Mouse (Mus musculus): ENCODE results near the gene Oprm1.

Gene Oprm1

GRCm38 (mm10) chr10:7049901-7050300 is 291.6 kb downstream of the Oprm1 start:
- no peak for DNase-seq

DNA sequence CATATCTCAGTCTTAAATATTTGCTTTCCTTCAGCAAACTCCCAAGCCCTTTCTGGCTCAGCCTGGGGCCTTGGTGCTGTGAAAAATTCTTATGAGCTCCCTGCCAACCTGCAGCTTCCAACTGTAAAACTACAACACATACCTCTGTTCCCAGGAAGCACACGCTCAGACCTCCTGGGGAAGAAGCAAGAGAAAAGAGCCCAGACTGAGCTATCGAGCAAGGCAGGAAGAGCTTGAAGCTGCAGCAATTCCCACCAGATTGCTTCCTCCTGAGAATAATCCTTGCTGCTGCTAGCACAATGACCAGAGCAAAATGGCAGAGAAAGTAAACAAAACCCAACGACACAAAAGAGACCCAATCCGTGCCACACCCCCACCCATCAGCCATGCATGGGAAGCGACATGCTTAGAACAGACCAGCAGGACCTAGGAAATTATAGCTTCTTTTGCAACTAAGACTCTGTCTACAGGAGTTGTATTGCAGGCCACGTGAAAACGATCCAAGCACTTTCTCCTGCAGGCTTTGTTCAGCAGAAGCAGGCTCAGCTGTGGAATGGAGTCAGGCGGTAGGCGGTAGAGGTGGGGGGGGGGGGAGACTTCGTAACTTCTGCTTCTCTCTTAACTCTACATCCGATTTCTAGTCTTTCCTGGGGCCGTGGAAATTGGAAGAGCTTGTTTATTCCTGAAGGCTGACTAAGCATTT is 294.2 kb downstream of the Oprm1 start, which contains the start of gene Ipcef1:
TSS of gene Ipcef1 (minus strand) at position 164 of the 703 bp plus-strand sequence.
- DNase-seq, result peak; percentile 39

DNA sequence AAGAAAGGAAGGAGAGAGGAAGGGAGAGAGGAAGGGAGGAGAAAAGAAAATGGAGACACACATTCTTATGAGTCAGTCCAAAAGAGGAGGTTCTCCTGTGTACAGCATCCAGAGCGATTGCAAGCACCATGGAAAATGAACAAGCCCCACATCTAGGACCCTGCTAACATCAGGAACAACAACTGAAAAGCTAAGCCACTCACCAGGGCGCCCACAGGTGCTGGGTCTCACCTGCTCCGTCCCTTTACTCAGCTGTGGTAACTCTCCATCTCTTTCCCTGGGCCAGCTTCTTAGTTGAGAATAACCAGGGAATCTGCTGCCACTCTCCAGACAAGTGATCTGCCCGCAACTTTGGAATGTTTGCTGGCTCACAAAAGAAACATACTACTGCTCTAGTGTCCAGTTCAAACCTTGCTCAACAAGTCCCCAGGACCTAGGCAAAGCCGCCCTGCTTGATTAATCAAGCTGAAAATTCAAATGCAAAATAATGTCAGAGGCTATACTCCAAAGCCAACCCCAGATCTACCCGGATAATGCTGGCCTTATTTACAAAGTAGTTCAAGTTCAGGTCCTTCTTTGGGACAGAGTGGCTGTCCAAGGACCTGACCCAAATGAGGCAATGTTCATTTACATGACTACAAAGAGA is 296.4 kb downstream of the Oprm1 start:
- no peak for DNase-seq

GRCm38 (mm10) chr10:7057546-7057945 is 299.2 kb downstream of the Oprm1 start:
- no peak for DNase-seq

- DNase-seq, result no peak
These were observed 302.0 kb downstream of the Oprm1 start for GRCm38 (mm10) chr10:7060326-7060725.

- no peak for DNase-seq
These were observed 304.7 kb downstream of the Oprm1 start for GRCm38 (mm10) chr10:7062993-7063392.

GRCm38 (mm10) chr10:7063752-7064457 is 305.6 kb downstream of the Oprm1 start:
- no peak for DNase-seq

DNA sequence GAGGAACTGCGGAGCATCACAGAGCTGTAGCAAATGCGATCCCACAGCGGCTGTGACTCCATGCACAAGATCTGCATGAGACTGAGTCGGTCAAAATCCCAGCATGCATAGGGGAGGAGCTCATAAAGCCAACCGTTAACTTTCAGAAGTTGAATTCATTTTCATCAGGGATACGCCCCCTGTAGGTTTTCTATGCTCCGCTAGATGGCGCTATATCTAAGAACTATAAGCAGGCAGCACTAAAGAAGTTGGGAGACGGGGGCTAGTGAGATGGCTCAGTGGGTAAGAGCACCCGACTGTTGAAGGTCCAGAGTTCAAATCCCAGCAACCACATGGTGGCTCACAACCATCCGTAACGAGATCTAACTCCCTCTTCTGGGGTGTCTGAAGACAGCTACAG is 310.3 kb downstream of the Oprm1 start:
- peak; percentile 22 for DNase-seq

GRCm38 (mm10) chr10:7069090-7069489 is 310.8 kb downstream of the Oprm1 start:
- DNase-seq, result no peak

DNA sequence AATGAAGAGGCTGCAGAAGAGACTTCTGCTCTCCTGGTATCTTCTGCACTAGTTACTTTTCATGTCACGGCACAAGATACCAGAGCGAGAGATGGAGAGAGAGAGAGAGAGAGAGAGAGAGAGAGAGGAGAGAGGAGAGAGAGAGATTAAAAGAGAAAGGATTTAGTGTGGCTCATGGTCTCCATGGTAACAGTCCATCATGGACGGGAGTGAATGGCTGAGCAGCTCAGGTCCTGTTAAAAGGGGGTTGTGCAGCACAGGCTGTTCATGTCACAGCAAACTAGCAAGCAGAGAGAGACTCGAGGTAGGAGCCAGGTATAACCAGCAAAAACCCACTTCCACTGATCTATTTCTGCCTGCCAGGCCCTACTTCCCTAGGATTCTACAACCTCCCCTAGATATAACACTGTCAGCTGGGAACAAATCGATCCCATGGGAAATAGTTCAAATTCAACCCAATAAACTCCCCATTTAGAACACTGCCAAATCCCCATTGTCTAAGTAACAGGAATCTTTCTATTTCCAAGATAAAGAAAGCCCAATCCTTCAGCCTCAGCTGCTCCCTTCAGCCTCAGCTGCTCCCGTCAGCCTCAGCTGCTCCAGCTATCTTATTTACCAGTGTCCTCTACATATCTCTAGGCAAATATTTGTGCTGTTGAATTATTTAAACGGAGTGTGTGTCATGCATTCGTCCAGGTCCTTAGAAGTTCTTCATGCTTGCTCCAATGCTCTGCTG is 312.0 kb downstream of the Oprm1 start:
- DNase-seq, result no peak

GRCm38 (mm10) chr10:7070924-7071323 is 312.6 kb downstream of the Oprm1 start:
- DNase-seq, result no peak

- no peak for DNase-seq
These were observed 315.9 kb downstream of the Oprm1 start for GRCm38 (mm10) chr10:7074231-7074630.

GRCm38 (mm10) chr10:7075661-7076060 is 317.4 kb downstream of the Oprm1 start:
- DNase-seq, result no peak

DNA sequence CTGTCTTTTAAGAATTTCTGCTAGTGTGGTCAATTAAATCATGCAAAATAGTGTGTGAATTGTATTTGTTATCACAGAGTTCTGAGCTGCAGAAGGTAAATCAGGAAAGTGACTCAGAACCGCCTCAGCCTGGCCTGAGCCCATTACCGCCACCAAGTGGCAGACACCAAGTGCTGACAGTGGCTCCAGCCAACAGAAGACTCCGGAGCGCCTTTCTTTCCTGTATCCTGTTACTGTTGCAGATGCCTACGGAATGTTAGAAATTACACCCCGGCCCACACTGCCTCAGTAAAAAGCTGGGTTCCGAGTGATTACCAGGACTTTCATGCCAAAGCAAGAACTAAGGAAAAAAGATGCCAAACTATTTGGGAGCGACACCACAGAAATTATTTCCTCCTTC is 317.9 kb downstream of the Oprm1 start:
- peak; percentile 82 for DNase-seq

DNA sequence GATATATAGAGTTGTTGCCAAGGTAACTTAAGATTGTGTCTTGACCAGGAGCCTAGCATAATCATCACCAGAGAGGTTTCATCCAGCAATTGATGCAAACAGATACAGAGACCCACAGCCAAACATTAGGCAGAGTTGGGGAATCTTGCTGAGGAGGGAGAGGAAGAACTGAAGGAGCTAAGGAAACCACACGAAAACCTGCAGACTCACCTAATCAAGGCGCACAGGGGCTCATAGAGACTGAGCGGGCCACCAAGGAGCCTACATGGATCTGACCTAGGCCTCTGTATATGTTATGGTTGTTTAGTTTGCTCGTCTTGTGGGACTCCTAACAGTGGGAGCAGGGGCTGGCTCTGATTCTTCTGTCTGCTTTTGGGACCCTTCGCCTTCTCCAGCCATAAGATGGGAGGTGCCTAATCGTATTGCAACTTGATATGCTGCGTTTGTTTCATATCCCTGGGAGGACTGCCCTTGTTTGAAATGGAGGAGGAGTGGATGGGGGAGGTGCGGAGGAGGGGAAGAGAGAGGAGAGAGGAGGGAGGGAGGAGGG is 318.4 kb downstream of the Oprm1 start:
- peak; percentile 46 for DNase-seq

- DNase-seq, result peak; percentile 11
These were observed 319.1 kb downstream of the Oprm1 start for GRCm38 (mm10) chr10:7077389-7077808.

- DNase-seq, result no peak
These were observed 319.7 kb downstream of the Oprm1 start for GRCm38 (mm10) chr10:7077971-7078370.
